Mouse (Mus musculus) lung, postnatal 0 days (tissue): ENCODE measurements around the gene Kdelr3.

ENCODE experiments used
- CTCF ChIP-seq: IDR thresholded peaks from 2 replicates; pipeline ENCODE4 v1.5.1; 2016; ENCODE audit warnings: antibody characterized with exemption, mild to moderate bottlenecking
- EP300 ChIP-seq: IDR thresholded peaks from 2 replicates; pipeline ENCODE4 v1.6.1; 2016; ENCODE audit warnings: antibody characterized with exemption, mild to moderate bottlenecking, control low read depth

- TF ChIP-seq CTCF: 0 out of 2 replicates have a peak, but pooled peaks have one; percentile 17
- no peak for TF ChIP-seq EP300
Observed at GRCm38 (mm10) chr15:79473638-79474355, 42.4 kb upstream of the Kdelr3 start.
